Mouse (Mus musculus) cerebellum, adult 2 months (tissue): ENCODE results near the gene Nkd2.

Experiments used
- CTCF ChIP-seq: fragments of 200-500 bp; IDR thresholded peaks from 2 replicates; pipeline ENCODE4 v1.5.1; 2011; ENCODE audit warnings: low read depth, mild to moderate bottlenecking, control low read depth, low read length, moderate library complexity, borderline replicate concordance; ENCODE audit not compliant: insufficient read depth
- POLR2A ChIP-seq: fragments of 200-500 bp; IDR thresholded peaks from 2 replicates; pipeline ENCODE4 v1.6.1; 2011; ENCODE audit warnings: low read length, control low read depth, borderline replicate concordance; ENCODE audit not compliant: insufficient read depth

DNA sequence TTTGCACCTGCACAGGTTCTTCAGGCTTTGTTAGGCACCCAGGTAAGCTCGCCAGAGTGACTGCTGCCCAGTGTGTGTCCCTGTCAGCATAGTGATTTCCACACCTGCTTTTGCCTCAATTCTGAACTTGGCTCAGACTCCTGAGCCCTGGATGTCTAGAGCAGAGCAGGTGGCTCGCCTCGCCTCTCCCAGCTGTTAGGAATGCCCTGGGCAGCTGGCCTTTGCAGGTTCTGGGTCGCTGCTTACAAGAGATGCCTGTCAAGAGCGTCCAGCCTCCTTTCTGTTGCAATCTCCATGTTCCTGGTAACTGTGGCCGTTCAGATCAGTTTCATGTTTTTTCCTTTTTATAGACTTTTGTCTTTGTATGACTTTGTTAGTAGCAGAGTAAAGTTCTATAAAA is 31.1 kb downstream of the Nkd2 start:
- TF ChIP-seq CTCF (no peak), POLR2A (no peak)
